Mouse (Mus musculus): ENCODE results near the gene Cox6a1. TPM values are rescaled to one million over a fixed set of nuclear protein-coding genes. Genes with fewer than 3 reads are reported as not detected.
"Not testable (repeated sequence)": the region's sequence is repeated elsewhere in the genome, so short reads cannot be mapped to it uniquely, and the experiment has no call there.

Gene Cox6a1
- polyA plus RNA-seq, 1 experiment from 2014 or later = 795 TPM

- no peaks in the 10 kb centered on the region for H3K36me3 ChIP-seq
- H3K4me3 ChIP-seq (replicated peaks) = peak overlapping the region; percentile 56
- H3K27me3 ChIP-seq = no peaks in the 10 kb centered on the region
- H3K9me3 ChIP-seq (replicated peaks) = no peaks in the 10 kb centered on the region
- DNase-seq = peak; percentile 59
- peak overlapping the region; percentile 76 for H3K9ac ChIP-seq
- peaks cover 39% of the 10 kb centered on the region for H3K4me1 ChIP-seq (replicated peaks)
- peak overlapping the region; percentile 84 for H3K4me2 ChIP-seq
- peak overlapping the region; percentile 75 for H3K27ac ChIP-seq
- ATAC-seq (ENCODE audit: low read depth) = peak; percentile 74
- under 1% methylated on average over 22 of the region's 22 CpGs for WGBS (ENCODE audit: insufficient replicate concordance)
These were observed 29.5 kb downstream of the Cox6a1 start for GRCm38 (mm10) chr5:115319004-115319940.

GRCm38 (mm10) chr5:115317645-115318328, 31.0 kb downstream of the Cox6a1 start:
- H3K27ac ChIP-seq = peak overlapping the region; percentile 64
- peaks cover 54% of the 10 kb centered on the region for H3K4me1 ChIP-seq (replicated peaks)
- WGBS (ENCODE audit: insufficient replicate concordance) = 17% methylated on average over 10 of the region's 10 CpGs
- H3K36me3 ChIP-seq = no peaks in the 10 kb centered on the region
- no peaks in the 10 kb centered on the region for H3K9me3 ChIP-seq (replicated peaks)
- no peaks in the 10 kb centered on the region for H3K27me3 ChIP-seq
- H3K4me2 ChIP-seq = peak overlapping the region; percentile 4
- H3K4me3 ChIP-seq (replicated peaks) = no peak overlapping the region
- ATAC-seq (ENCODE audit: low read depth) (no peak), DNase-seq (no peak)
- H3K9ac ChIP-seq = peak overlapping the region; percentile 33; the same call in 1 of the 2 replicates

GRCm38 (mm10) chr5:115316968-115317644, 31.7 kb downstream of the Cox6a1 start:
- peak overlapping the region; percentile 4; the same call in 1 of the 2 replicates for H3K4me2 ChIP-seq

GRCm38 (mm10) chr5:115313668-115313943, 35.2 kb downstream of the Cox6a1 start:
- DNase-seq (no peak), ATAC-seq (ENCODE audit: low read depth) (no peak)
- Histone ChIP-seq H3K27ac (peak overlapping the region; percentile 84), H3K4me1 (replicated peaks) (peaks cover 55% of the 10 kb centered on the region), H3K9me3 (replicated peaks) (no peaks in the 10 kb centered on the region), H3K36me3 (no peaks in the 10 kb centered on the region), H3K9ac (peak overlapping the region; percentile 46), H3K4me3 (replicated peaks) (no peak overlapping the region), H3K4me2 (peak overlapping the region; percentile 61), H3K27me3 (no peaks in the 10 kb centered on the region)
- WGBS (ENCODE audit: insufficient replicate concordance) = 24% methylated on average over 5 of the region's 5 CpGs

More at GRCm38 (mm10) chr5:115316968-115317644, 31.7 kb downstream of the Cox6a1 start:
- H3K4me1 ChIP-seq (replicated peaks) = peaks cover 61% of the 10 kb centered on the region
- WGBS (ENCODE audit: insufficient replicate concordance) = 31% methylated on average over 14 of the region's 14 CpGs
- peak overlapping the region; percentile 64 for H3K27ac ChIP-seq
- DNase-seq (no peak), ATAC-seq (ENCODE audit: low read depth) (no peak)
- H3K4me3 ChIP-seq (replicated peaks) = no peak overlapping the region
- 0 out of 2 replicates have a peak overlapping the region, but pooled peaks have one; percentile 33 for H3K9ac ChIP-seq
- no peaks in the 10 kb centered on the region for H3K27me3 ChIP-seq
- no peaks in the 10 kb centered on the region for H3K36me3 ChIP-seq
- H3K9me3 ChIP-seq (replicated peaks) = no peaks in the 10 kb centered on the region

- Histone ChIP-seq H3K27me3 (no peaks in the 10 kb centered on the region; the same call in 1 of the 2 replicates), H3K9ac (peak overlapping the region; percentile 46), H3K4me3 (replicated peaks) (peak overlapping the region; percentile 20), H3K4me2 (peak overlapping the region; percentile 61), H3K9me3 (replicated peaks) (no peaks in the 10 kb centered on the region), H3K4me1 (replicated peaks) (peaks cover 49% of the 10 kb centered on the region), H3K36me3 (no peaks in the 10 kb centered on the region), H3K27ac (peak overlapping the region; percentile 84)
- DNase-seq (peak; percentile 34), ATAC-seq (ENCODE audit: low read depth) (peak; percentile 80)
- 35% methylated on average over 10 of the region's 10 CpGs for WGBS (ENCODE audit: insufficient replicate concordance)
These were observed 35.7 kb downstream of the Cox6a1 start for GRCm38 (mm10) chr5:115312816-115313667.

GRCm38 (mm10) chr5:115312354-115312753, 36.4 kb downstream of the Cox6a1 start:
- ATAC-seq (ENCODE audit: low read depth) = peak; percentile 86
- peak overlapping the region; percentile 61 for H3K4me2 ChIP-seq

GRCm38 (mm10) chr5:115302190-115302589, 46.6 kb downstream of the Cox6a1 start:
- Histone ChIP-seq H3K9ac (peak overlapping the region; percentile 83), H3K4me1 (replicated peaks) (peaks cover 38% of the 10 kb centered on the region), H3K4me3 (replicated peaks) (peak overlapping the region; percentile 89), H3K36me3 (peaks cover 23% of the 10 kb centered on the region), H3K4me2 (peak overlapping the region; percentile 98), H3K27ac (peak overlapping the region; percentile 89)
- H3K9me3 ChIP-seq (replicated peaks); ATAC-seq (ENCODE audit: low read depth); H3K27me3 ChIP-seq; DNase-seq: not testable (repeated sequence)
- 61% methylated on average over 6 of the region's 7 CpGs for WGBS (ENCODE audit: insufficient replicate concordance)

More at GRCm38 (mm10) chr5:115312354-115312753, 36.4 kb downstream of the Cox6a1 start:
- Histone ChIP-seq H3K4me3 (replicated peaks) (peak overlapping the region; percentile 20), H3K36me3 (no peaks in the 10 kb centered on the region), H3K9ac (peak overlapping the region; percentile 46), H3K4me1 (replicated peaks) (peaks cover 43% of the 10 kb centered on the region), H3K27ac (peak overlapping the region; percentile 84), H3K27me3 (no peaks in the 10 kb centered on the region; the same call in 1 of the 2 replicates), H3K9me3 (replicated peaks) (no peaks in the 10 kb centered on the region)
- 24% methylated on average over 4 of the region's 4 CpGs for WGBS (ENCODE audit: insufficient replicate concordance)
- peak; percentile 22 for DNase-seq

- Histone ChIP-seq H3K27me3 (no peaks in the 10 kb centered on the region), H3K9me3 (replicated peaks) (no peaks in the 10 kb centered on the region), H3K27ac (peak overlapping the region; percentile 89), H3K4me2 (peak overlapping the region; percentile 98), H3K9ac (peak overlapping the region; percentile 83), H3K4me3 (replicated peaks) (peak overlapping the region; percentile 89), H3K36me3 (peaks cover 28% of the 10 kb centered on the region), H3K4me1 (replicated peaks) (peaks cover 43% of the 10 kb centered on the region)
- 35% methylated on average over 13 of the region's 13 CpGs for WGBS (ENCODE audit: insufficient replicate concordance)
- no peak for ATAC-seq (ENCODE audit: low read depth)
- no peak for DNase-seq
These were observed 47.2 kb downstream of the Cox6a1 start for GRCm38 (mm10) chr5:115301615-115302014.

GRCm38 (mm10) chr5:115300792-115301614, 47.8 kb downstream of the Cox6a1 start, which contains the start of gene Dynll1:
TSS of gene Dynll1 (minus strand) at chr5:115300999.
- peak within 1 kb of the TSS; percentile 98 for H3K9ac ChIP-seq
- peaks cover 35% of the 10 kb centered on the region for H3K36me3 ChIP-seq
- under 1% methylated on average over 66 of the region's 66 CpGs for WGBS (ENCODE audit: insufficient replicate concordance)
- peak within 1 kb of the TSS; percentile 89 for H3K4me3 ChIP-seq (replicated peaks)
- no peaks in the 10 kb centered on the region for H3K27me3 ChIP-seq
- no peaks in the 10 kb centered on the region for H3K9me3 ChIP-seq (replicated peaks)
- ATAC-seq (ENCODE audit: low read depth) = peak; percentile 95
- H3K4me1 ChIP-seq (replicated peaks) = peaks cover 50% of the 10 kb centered on the region
- H3K4me2 ChIP-seq = peak within 1 kb of the TSS; percentile 98
- H3K27ac ChIP-seq = peak within 1 kb of the TSS; percentile 96
- DNase-seq = peak; percentile 99
